Mouse (Mus musculus): ENCODE measurements at regions not wholly inside any gene's neighbourhood (a gene's known extent, or its start where the extent isn't known, plus 50 kb on each side); places are given as distances from the start of the nearest gene placed in this dataset.

DNA sequence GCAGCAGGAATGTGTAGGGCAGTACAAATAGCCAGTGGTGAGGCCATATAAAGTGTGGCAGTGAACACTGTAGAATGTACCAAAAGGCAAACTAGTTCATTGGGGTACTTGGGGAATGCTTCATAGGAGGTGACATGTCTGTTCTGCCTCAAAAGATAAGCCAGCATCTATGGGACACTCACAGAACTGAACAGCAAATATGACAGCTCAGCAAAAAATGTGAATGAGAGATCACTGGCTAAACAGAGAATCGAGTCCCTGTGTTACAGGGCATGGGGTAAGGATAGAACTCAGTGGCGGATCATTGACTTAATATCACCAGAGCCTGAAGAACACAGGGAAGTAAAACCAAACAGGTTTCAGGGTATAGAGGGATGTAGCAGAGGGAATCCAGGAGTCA lies 346.1 kb upstream of the Gm765 start:
- peak; percentile 91 for TF ChIP-seq MAFK (IDR thresholded peaks at IDR 0.05; ENCODE audit: insufficient replicate concordance, low read length)
- no peak for TF ChIP-seq NRF1 (IDR thresholded peaks at IDR 0.05; ENCODE audit: low read depth, low read length)
- no peak for TF ChIP-seq MAX (IDR thresholded peaks at IDR 0.05; ENCODE audit: low read length)
- no peak for TF ChIP-seq JUND (conservative IDR thresholded peaks at IDR 0.05; ENCODE audit: low read depth, low read length)
- no peak for TF ChIP-seq MEF2A (IDR thresholded peaks at IDR 0.05; ENCODE audit: borderline replicate concordance, low read depth, low read length)
- TF ChIP-seq TCF12 (IDR thresholded peaks at IDR 0.05; ENCODE audit: low read depth, low read length) = no peak
- TF ChIP-seq USF1 (IDR thresholded peaks at IDR 0.05; ENCODE audit: low read depth, low read length) = no peak
- dilution Hi-C loops (cut with MboI; ENCODE audit: extremely low pct_ligation_motif_present, extremely low pct_unique_long_range_greater_than_20kb, low sequenced_read_pairs) = no loop called here
- in situ Hi-C loops (cut with MboI; ENCODE audit: low pct_ligation_motif_present, low pct_unique_long_range_greater_than_20kb, low sequenced_read_pairs) = no loop called here

DNA sequence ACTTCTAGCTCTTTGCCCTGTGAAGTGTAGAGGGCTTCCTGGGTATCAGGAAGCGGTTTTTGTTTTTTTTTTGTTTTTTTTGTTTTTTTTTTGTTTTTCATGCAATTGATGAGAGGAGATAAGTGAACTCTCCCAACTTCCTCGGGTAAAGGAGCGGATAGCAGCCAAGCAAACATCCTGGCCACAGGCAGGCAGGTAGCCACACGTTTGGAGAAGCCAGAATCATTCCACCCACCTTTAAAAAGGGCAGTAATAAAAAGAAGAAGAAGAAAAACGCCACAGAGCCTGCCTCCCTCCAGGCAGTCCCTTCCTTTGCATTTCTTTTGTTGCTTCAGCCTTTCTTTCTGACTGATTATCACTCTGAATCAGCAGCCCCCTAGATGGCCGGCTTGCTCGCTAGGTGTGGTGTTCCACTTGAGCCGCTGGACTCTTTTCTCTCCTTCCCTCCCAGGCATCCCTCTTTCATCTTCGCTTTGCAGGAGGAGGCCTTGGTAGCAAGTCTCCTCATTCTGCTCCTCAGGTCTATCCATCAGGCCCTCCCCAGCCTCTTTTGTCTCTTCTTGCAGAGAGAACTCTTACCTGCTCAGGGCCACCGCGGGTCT lies 323.9 kb upstream of the Gm765 start:
- in situ Hi-C loops (cut with MboI; ENCODE audit: low pct_ligation_motif_present, low pct_unique_long_range_greater_than_20kb, low sequenced_read_pairs) = no loop called here
- H3K27me3 ChIP-seq (replicated peaks) = no peaks in the 10 kb centered on the region
- no peak overlapping the region for H3K9ac ChIP-seq (ENCODE audit: insufficient read depth, low read depth)
- no peaks in the 10 kb centered on the region for H3K79me2 ChIP-seq (replicated peaks; ENCODE audit: control insufficient read depth, extremely low read depth, insufficient read depth, poor library complexity, severe bottlenecking)
- H3K4me1 ChIP-seq (ENCODE audit: control insufficient read depth in 1 of 2, insufficient read depth in 2 of 2) = no peaks in the 10 kb centered on the region
- no peak overlapping the region for H3K27ac ChIP-seq (ENCODE audit: insufficient read depth, low read depth)
- no peak for DNase-seq (ENCODE audit: extremely low read depth)
- H3K36me3 ChIP-seq (replicated peaks in 1 of 2; ENCODE audit: control insufficient read depth in 1 of 2, insufficient read depth in 1 of 2, low read length in 1 of 2) = no peaks in the 10 kb centered on the region
- H3K9me3 ChIP-seq (replicated peaks; ENCODE audit: low read length) = no peaks in the 10 kb centered on the region
- H3K4me3 ChIP-seq (replicated peaks in 1 of 3; ENCODE audit: low read depth in 2 of 3, low read length in 2 of 3, poor library complexity in 1 of 3) = no peak overlapping the region
- dilution Hi-C loops (cut with MboI; ENCODE audit: extremely low pct_ligation_motif_present, extremely low pct_unique_long_range_greater_than_20kb, low sequenced_read_pairs) = no loop called here
- no peak for TF ChIP-seq SMC3 (IDR thresholded peaks at IDR 0.05; ENCODE audit: low read depth, low read length)
- TF ChIP-seq HCFC1 (IDR thresholded peaks at IDR 0.05; ENCODE audit: low read depth, low read length) = no peak
- no peak for TF ChIP-seq JUND (conservative IDR thresholded peaks at IDR 0.05; ENCODE audit: low read depth, low read length)
- no peak for TF ChIP-seq MAX (IDR thresholded peaks at IDR 0.05; ENCODE audit: low read length)
- no peak for TF ChIP-seq SIN3A (IDR thresholded peaks at IDR 0.05; ENCODE audit: low read length)
- no peak for TF ChIP-seq BHLHE40 (IDR thresholded peaks at IDR 0.05; ENCODE audit: low read depth, low read length)
- no peak for TF ChIP-seq RCOR1 (conservative IDR thresholded peaks at IDR 0.05; ENCODE audit: low read depth, low read length)
- no peak for TF ChIP-seq ZC3H11A (IDR thresholded peaks at IDR 0.05; ENCODE audit: low read depth, low read length)
- TF ChIP-seq CTCF (conservative IDR thresholded peaks at IDR 0.05 in 1 of 2, IDR thresholded peaks at IDR 0.05 in 1 of 2; ENCODE audit: low read depth in 2 of 2, low read length in 2 of 2) = no peak
- no peak for TF ChIP-seq MEF2A (IDR thresholded peaks at IDR 0.05; ENCODE audit: borderline replicate concordance, low read depth, low read length)
- TF ChIP-seq UBTF (IDR thresholded peaks at IDR 0.05; ENCODE audit: low read depth, low read length) = no peak
- no peak for TF ChIP-seq MAZ (IDR thresholded peaks at IDR 0.05; ENCODE audit: low read depth, low read length)
- TF ChIP-seq ELF1 (IDR thresholded peaks at IDR 0.05; ENCODE audit: low read depth, low read length) = no peak
- H3K4me2 ChIP-seq (ENCODE audit: insufficient read depth, low read depth, poor library complexity, severe bottlenecking) = no peak overlapping the region

More for the DNA sequence above, 346.1 kb upstream of the Gm765 start:
- Histone ChIP-seq H3K36me3 (replicated peaks in 1 of 2; ENCODE audit: control insufficient read depth in 1 of 2, insufficient read depth in 1 of 2, low read length in 1 of 2) (no peaks in the 10 kb centered on the region), H3K4me3 (replicated peaks in 1 of 3; ENCODE audit: low read depth in 2 of 3, low read length in 2 of 3, poor library complexity in 1 of 3) (no peak overlapping the region), H3K4me1 (ENCODE audit: control insufficient read depth in 1 of 2, insufficient read depth in 2 of 2) (no peaks in the 10 kb centered on the region), H3K79me2 (replicated peaks; ENCODE audit: control insufficient read depth, extremely low read depth, insufficient read depth, poor library complexity, severe bottlenecking) (no peaks in the 10 kb centered on the region), H3K27ac (ENCODE audit: insufficient read depth, low read depth) (no peak overlapping the region), H3K9ac (ENCODE audit: insufficient read depth, low read depth) (no peak overlapping the region), H3K27me3 (replicated peaks) (no peaks in the 10 kb centered on the region), H3K9me3 (replicated peaks; ENCODE audit: low read length) (no peaks in the 10 kb centered on the region), H3K4me2 (ENCODE audit: insufficient read depth, low read depth, poor library complexity, severe bottlenecking) (no peak overlapping the region)
- no peak for DNase-seq (ENCODE audit: extremely low read depth)

Measured in CH12.LX (cell line).